Mouse (Mus musculus) gastrocnemius, adult 18-20 months (tissue): ENCODE measurements around the gene Kmt5b. TPM values are rescaled to one million over a fixed set of nuclear protein-coding genes. Genes with fewer than 3 reads are reported as not detected.

Experiments used
- DNase-seq: peaks from one replicate; pipeline ENCODE4 v3.0.0; 2021; ENCODE audit warnings: low spot score
- total RNA-seq, 2 experiments: library from RNA; stranded (reverse); gene quantifications; 2 replicates each; pipeline ENCODE4 v1.2.3; 2021

Gene Kmt5b
- total RNA-seq, 2 experiments from 2014 or later = 19.1 to 19.6 TPM

GRCm38 (mm10) chr19:3864960-3865359 lies 97.7 kb downstream of the Kmt5b start:
- no peak for DNase-seq

Other genes starting within 250 kb of the Kmt5b start
- gene Ppp6r3, start 191.7 kb upstream of the Kmt5b start, total RNA-seq = 10 to 100 TPM; 57.0 to 65.4 TPM
- 10 to 100 TPM; 24.5 to 26.7 TPM for gene Lrp5, start 80.9 kb upstream of the Kmt5b start, total RNA-seq
- 1 to 10 TPM; 7.4 to 8.4 TPM for gene 1810055G02Rik, start 59.1 kb upstream of the Kmt5b start, total RNA-seq
- gene Chka, start 84.4 kb downstream of the Kmt5b start, total RNA-seq = 1 to 10 TPM; 1.4 to 3.0 TPM
- 1 to 10 TPM; 2.5 to 4.0 TPM for gene Tcirg1, start 139.7 kb downstream of the Kmt5b start, total RNA-seq
- gene Ndufs8, start 145.4 kb downstream of the Kmt5b start, total RNA-seq = 100 to 1,000 TPM; 257 to 270 TPM
- under 1 TPM; 0.62 to 0.83 TPM for gene Aldh3b1, start 162.4 kb downstream of the Kmt5b start, total RNA-seq
- gene Unc93b1, start 167.8 kb downstream of the Kmt5b start, total RNA-seq = 1 to 10 TPM; 3.2 to 5.8 TPM
- not detected for gene Aldh3b3, start 191.2 kb downstream of the Kmt5b start, total RNA-seq
- gene Aldh3b2, start 204.9 kb downstream of the Kmt5b start, total RNA-seq = under 1 TPM; 0.14 to 0.26 TPM
- 1 to 10 TPM; 1.3 to 2.0 TPM for gene Acy3, start 219.1 kb downstream of the Kmt5b start, total RNA-seq
- not detected for gene Tbx10, start 225.3 kb downstream of the Kmt5b start, total RNA-seq
- gene Nudt8, start 233.2 kb downstream of the Kmt5b start, total RNA-seq = 10 to 100 TPM; 23.8 to 30.1 TPM
- gene Gm49405, start 233.2 kb downstream of the Kmt5b start, total RNA-seq = under 1 TPM; 0.14 to 0.40 TPM
- gene Doc2g, start 235.9 kb downstream of the Kmt5b start, total RNA-seq = under 1 TPM; 0.82 to 1.00 TPM
- gene Ndufv1, start 245.4 kb downstream of the Kmt5b start, total RNA-seq = 100 to 1,000 TPM; 423 to 466 TPM